Mouse (Mus musculus) embryonic stem cell, embryonic (primary cell): ENCODE data around the gene Omp.

Source experiments
- CTCF ChIA-PET, 4 experiments: fragments of 300-600 bp in 2 of 4; fragments of 350-600 bp in 2 of 4; sonication (Branson Sonifier 250); formaldehyde crosslinking; loops; one replicate each; lab custom pipeline; 2022; ENCODE audit warnings: inconsistent platforms in 2 of 4; lab: Charles Lee
- POLR2A ChIA-PET, 4 experiments: fragments of 300-600 bp in 2 of 4; fragments of 350-600 bp in 2 of 4; sonication (Branson Sonifier 250); formaldehyde crosslinking; loops; one replicate each; lab custom pipeline; 2022; ENCODE audit warnings: antibody characterized with exemption in 4 of 4, inconsistent platforms in 1 of 4; lab: Charles Lee

Gene Omp

DNA sequence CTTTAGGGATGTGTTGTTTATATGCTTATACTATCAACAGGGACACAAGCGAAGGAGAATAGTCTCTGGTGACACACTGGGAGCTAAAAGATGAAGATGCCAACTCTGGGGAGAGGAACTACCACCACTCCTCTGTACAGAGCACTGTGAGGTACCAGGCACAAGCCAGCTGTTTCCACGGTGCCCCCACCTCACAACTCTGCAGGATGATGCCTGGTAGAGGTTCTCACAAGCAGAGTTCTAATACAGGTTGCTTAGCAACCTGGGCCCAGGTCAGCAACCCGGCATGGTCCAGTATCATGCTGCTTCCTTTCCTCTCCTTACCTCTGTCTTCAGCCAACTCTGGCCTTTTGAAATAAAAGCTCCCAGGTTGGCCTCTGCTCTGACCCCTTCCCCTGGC, 7.7 kb downstream of the Omp start:
- CTCF ChIA-PET: interaction anchor here in 2 of 4 experiments (0.7 to 2.8 kb wide), 5 partner anchors 12 to 18 kb away, joined by 3 to 11 read pairs (median 5); no protein-coding TSS in a partner anchor
- POLR2A ChIA-PET: interaction anchor here in 2 of 4 experiments (0.5 to 2.4 kb wide), 4 partner anchors 20 to 379 kb away, joined by 3 to 6 read pairs (median 4); no protein-coding TSS in a partner anchor

GRCm38 (mm10) chr7:98131751-98132150, 13.6 kb downstream of the Omp start:
- POLR2A ChIA-PET: interaction anchor here (0.5 to 2.2 kb wide), 14 partner anchors 9 to 1245 kb away, joined by 3 to 11 read pairs (median 4); no protein-coding TSS in a partner anchor
- CTCF ChIA-PET: interaction anchor here (0.5 to 2.8 kb wide), 39 partner anchors 9 to 601 kb away, joined by 3 to 31 read pairs (median 5); partner anchors contain the start of gene Myo7a (in 2 of the 4)

DNA sequence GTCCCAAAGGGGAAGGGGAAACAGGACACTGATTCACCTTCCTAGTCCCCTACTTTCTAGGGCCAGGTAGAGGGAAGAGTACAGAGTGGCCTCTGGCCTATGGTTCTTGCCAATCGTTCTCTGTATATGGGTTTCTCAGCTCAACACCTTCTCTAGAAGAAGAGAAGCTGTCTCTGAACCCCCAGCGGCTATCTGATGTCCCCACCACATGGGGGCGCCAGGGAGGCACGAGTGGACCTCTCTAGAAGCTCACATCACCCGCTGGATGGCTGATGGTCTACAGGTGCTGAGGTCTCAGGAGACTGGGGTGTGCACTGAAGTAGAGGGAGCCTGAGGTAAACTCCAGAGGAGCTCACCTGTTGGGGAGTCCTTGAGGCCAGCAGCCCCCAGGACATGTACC, 19.8 kb downstream of the Omp start:
- CTCF ChIA-PET: interaction anchor here (0.6 to 2.9 kb wide), 50 partner anchors 9 to 377 kb away, joined by 3 to 20 read pairs (median 4); partner anchors contain the start of gene Omp (in 2 of the 4)
- POLR2A ChIA-PET: interaction anchor here in 2 of 4 experiments (0.9 to 1.3 kb wide), 5 partner anchors 21 to 64 kb away, joined by 3 to 5 read pairs (median 4); no protein-coding TSS in a partner anchor

- POLR2A ChIA-PET: interaction anchor here in 2 of 4 experiments (0.6 to 1.3 kb wide), 4 partner anchors 22 to 65 kb away, joined by 3 to 4 read pairs (median 3); no protein-coding TSS in a partner anchor
- CTCF ChIA-PET: interaction anchor here (0.6 to 2.9 kb wide), 14 partner anchors 17 to 224 kb away, joined by 3 to 20 read pairs (median 6); partner anchors contain the start of gene Omp (in 1 of the 4)
These were observed 20.6 kb downstream of the Omp start for GRCm38 (mm10) chr7:98124701-98125100.

DNA sequence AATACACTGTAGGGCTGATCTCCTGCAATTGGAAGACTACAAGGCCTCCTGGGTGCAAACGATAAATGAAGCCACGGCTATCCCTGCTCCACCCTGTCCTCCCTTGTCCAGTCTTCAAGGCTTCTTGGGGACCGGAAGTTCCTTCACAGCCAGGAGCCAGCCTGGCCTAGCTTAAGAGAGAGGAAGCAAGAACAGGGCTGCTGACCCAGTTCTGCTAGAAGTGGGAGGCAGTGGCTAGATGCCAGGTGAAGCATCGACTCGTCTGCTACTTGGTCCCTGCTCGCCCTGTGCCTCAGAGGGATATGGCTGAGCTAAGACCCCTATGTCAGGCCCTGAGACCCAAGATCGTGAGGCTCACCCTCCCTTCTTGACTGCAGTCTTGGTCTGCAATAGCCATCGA, 23.6 kb downstream of the Omp start:
- CTCF ChIA-PET: interaction anchor here in 3 of 4 experiments (0.9 to 1.6 kb wide), 8 partner anchors 10 to 56 kb away, joined by 3 to 4 read pairs (median 3); partner anchors contain the start of gene Capn5 (in 1 of the 3)
- POLR2A ChIA-PET: interaction anchor here in 2 of 4 experiments (1.1 to 1.3 kb wide), 3 partner anchors 11 to 36 kb away, joined by 3 to 5 read pairs (median 3); no protein-coding TSS in a partner anchor

DNA sequence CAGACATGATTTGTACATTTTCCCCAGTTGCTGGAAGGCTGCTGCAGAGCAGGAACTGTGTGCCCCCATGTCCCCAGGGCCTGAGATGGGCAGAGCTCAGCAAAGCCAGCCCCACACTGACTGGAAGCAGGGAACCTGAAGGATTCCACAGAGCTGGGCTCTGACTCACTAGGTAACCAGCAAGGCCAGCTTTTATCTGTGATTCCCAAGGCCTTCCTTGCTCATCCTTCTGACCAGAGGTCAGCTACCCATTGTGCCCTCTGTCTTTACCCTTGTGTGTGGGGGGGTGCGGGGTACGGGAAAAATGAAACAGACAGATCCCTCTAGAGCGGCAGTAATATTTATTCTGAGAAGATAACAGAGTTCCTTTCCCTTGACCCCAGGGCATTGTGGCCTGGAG, 24.1 kb downstream of the Omp start:
- ChIA-PET POLR2A (interaction anchor here in 2 of 4 experiments (0.8 to 1.3 kb wide), 4 partner anchors 11 to 36 kb away, joined by 3 to 5 read pairs (median 3); no protein-coding TSS in a partner anchor), CTCF (interaction anchor here in 3 of 4 experiments (0.6 to 1.6 kb wide), 10 partner anchors 11 to 373 kb away, joined by 3 to 5 read pairs (median 3); partner anchors contain the start of gene Capn5 (in 1 of the 3))

DNA sequence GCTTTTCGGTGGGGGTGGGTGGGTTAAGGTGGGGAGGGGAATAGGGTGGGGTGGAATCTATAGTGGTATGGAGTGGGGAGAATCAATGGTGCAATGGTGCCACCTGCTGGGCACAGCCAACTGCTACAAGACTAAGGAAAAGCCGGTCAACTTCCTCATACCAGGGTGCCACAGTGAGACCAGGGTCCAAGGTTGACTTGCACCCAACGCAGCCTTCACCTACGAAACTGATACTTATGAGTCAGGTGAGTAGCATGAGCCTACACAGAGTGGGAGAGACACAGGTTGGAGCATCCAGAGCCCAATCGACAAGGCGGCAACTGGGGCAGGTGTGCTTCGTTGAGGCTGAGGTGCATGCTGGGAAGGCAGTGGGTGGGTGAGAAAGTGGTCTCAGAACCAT, 25.0 kb downstream of the Omp start:
- POLR2A ChIA-PET: interaction anchor here in 2 of 4 experiments (0.6 to 1.5 kb wide), 10 partner anchors 12 to 794 kb away, joined by 3 to 5 read pairs (median 3); no protein-coding TSS in a partner anchor
- CTCF ChIA-PET: interaction anchor here in 3 of 4 experiments (0.6 to 1.8 kb wide), 11 partner anchors 9 to 397 kb away, joined by 3 to 6 read pairs (median 3); partner anchors contain the start of gene Capn5 (in 1 of the 3)

DNA sequence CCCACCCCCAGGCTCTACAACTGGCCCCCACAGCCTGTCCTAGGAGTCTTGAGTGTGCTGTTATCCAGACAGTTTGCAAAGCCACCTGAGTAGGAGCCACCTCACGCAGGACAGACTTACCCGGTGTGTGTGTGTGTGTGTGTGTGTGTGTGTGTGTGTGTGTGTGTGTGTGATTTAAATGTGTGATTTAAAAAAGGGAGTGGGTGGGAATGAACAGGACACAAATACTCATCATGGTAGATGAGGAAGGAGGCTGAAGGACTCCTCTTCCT, 25.4 kb downstream of the Omp start:
- POLR2A ChIA-PET: interaction anchor here in 2 of 4 experiments (0.6 to 1.5 kb wide), 8 partner anchors 14 to 793 kb away, joined by 3 to 4 read pairs (median 3); no protein-coding TSS in a partner anchor
- CTCF ChIA-PET: interaction anchor here in 3 of 4 experiments (0.6 to 1.8 kb wide), 12 partner anchors 8 to 397 kb away, joined by 3 to 6 read pairs (median 4); no protein-coding TSS in a partner anchor

DNA sequence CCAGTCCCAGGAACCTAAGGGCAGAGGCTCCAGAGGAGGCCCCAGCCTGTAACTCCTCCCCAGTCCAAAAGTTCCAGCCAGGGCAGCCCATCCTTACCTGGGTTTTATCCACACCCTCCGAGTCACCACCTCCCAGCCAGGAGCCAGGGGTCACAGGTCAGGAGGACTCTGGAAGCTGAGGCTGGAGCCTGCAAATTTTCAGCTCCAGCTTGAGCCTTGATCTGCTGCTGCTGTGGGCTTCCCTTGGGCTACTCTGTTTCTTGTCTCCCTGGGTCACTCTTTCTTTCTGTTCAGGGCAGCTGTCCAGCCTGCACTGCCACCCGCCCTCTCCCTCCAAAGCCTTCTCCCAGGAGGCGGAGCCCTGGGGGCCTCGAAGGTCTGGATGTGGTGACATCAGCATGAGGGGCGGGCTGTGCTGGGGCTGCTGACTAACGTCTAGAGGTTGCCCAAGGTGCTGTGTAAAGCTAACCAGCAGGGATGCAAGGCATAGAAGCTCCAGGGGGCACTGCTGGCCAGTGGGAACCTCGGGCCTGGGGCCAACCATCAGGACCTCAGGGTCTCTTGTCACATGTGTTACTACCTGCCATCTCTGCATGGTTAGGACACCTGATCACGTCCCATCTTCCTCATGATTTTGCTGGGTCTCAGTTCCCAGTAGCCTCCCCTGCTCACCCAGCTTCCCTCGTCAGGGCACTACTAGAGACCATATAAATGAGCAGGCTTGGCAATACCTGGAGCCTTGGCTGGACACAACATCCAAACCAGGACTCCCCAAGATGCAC, 25.9 kb downstream of the Omp start, which contains the start of gene Myo7a:
TSS of gene Myo7a (minus strand) at position 346 of the 782 bp plus-strand sequence.
- POLR2A ChIA-PET: interaction anchor here in 2 of 4 experiments (0.5 to 1.5 kb wide), 9 partner anchors 13 to 793 kb away, joined by 3 to 4 read pairs (median 3); no protein-coding TSS in a partner anchor

DNA sequence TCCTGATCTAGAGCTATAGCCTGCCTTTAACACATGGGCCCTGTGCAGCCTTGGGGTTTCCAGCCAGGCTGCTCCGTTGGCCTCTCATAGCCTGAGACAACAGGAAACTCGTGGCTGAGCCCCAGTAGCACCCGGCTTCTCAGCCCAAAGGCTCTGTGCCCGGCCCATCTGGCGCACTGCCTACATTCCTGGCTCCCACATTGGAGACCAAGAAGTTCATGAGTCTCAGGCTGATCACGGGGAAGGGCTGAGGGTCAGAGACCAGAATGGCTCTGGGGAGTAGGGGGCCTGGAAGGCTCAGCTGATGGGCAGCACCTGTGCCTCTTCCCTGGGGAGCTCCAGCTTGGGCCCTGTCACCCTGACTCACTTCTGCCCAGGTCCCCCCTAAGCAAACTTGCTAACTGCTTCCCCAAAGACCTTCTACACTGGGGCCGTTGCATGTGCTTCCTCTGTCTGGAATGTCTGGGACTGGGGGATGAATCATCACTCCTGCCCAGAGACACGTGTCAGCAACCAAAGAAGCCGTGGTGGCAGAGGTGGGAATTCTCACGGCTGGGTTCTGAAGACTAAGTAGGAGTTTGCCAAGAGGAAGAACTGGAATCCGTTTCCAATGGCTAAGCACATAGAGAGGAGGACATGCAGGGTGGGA, 28.2 kb downstream of the Omp start:
- POLR2A ChIA-PET: interaction anchor here in 1 of 4 experiments (0.9 to 1.1 kb wide), 2 partner anchors 12 to 379 kb away, joined by 3 to 5 read pairs; partner anchors contain the start of gene Aqp11
- CTCF ChIA-PET: interaction anchor here in 2 of 4 experiments (0.9 to 2.2 kb wide), 5 partner anchors 8 to 369 kb away, joined by 4 to 7 read pairs (median 6); no protein-coding TSS in a partner anchor

More for the DNA sequence above, 25.9 kb downstream of the Omp start, which contains the start of gene Myo7a:
- CTCF ChIA-PET: interaction anchor here (0.5 to 1.8 kb wide), 20 partner anchors 8 to 1110 kb away, joined by 3 to 7 read pairs (median 4); no protein-coding TSS in a partner anchor

- CTCF ChIA-PET: interaction anchor here in 1 of 4 experiments (1.0 kb wide), 1 partner anchor 10 kb away, joined by 3 read pairs; no protein-coding TSS in a partner anchor
These were observed 30.6 kb downstream of the Omp start for GRCm38 (mm10) chr7:98114656-98115055.

DNA sequence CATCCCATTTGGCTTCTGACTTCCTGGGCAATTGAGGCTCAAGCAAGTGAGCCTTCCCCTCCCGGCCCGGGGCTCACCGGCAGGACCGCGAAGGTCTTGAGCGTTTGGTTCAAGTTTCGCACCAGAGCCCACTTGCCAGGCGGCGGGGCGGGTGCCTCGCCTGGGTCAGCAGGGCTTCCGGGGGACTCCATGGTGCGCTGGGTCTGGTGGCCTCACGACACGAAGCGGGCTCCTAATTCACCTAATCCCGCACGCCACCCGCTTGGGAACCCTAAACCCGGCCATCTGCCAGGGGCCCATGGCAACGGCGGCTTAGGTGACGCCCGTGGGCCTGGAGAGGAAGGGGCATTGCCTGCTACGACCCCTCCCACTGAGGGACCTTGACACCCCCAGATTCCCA, 34.1 kb downstream of the Omp start:
- ChIA-PET POLR2A (interaction anchor here in 2 of 4 experiments (0.8 to 0.9 kb wide), 2 partner anchors 8 to 363 kb away, joined by 3 to 4 read pairs; no protein-coding TSS in a partner anchor), CTCF (interaction anchor here in 2 of 4 experiments (1.0 to 1.1 kb wide), 3 partner anchors 8 to 30 kb away, joined by 3 to 4 read pairs (median 3); partner anchors contain the start of gene Myo7a (in 1 of the 2))

More at GRCm38 (mm10) chr7:98114656-98115055, 30.6 kb downstream of the Omp start:
- POLR2A ChIA-PET: no interaction called here

DNA sequence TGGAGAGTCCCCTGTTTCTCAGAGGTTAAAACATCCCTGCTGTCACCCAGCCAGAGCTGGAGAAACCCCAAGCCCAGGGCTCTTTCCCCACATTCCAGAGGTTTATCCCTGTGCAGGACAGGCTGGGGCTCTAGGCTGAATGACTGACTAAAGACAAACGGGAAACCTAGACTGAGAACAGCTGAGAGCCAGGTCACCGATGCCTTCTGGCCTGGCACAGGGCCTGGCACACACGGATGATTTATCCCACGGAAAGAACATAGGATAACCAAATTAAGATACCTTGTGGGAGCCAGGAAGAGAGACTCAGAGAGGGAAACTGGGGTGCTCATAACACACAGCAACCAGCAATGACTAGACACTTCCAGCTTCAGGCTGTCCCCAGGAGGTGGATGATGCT, 35.5 kb downstream of the Omp start:
- CTCF ChIA-PET: interaction anchor here in 1 of 4 experiments (1.3 kb wide), 1 partner anchor 10 kb away, joined by 4 read pairs; the partner anchor contains the start of gene Myo7a

GRCm38 (mm10) chr7:98108636-98109430, 36.5 kb downstream of the Omp start:
- CTCF ChIA-PET: interaction anchor here in 1 of 4 experiments (1.3 kb wide), 1 partner anchor 11 kb away, joined by 4 read pairs; the partner anchor contains the start of gene Myo7a
- POLR2A ChIA-PET: interaction anchor here in 1 of 4 experiments (0.6 to 1.5 kb wide), 2 partner anchors 9 to 383 kb away, joined by 4 read pairs; no protein-coding TSS in a partner anchor

More for the DNA sequence above, 35.5 kb downstream of the Omp start:
- POLR2A ChIA-PET: interaction anchor here in 2 of 4 experiments (0.6 kb wide), 2 partner anchors 383 to 757 kb away, joined by 3 to 4 read pairs; no protein-coding TSS in a partner anchor

GRCm38 (mm10) chr7:98106272-98106671, 39.0 kb downstream of the Omp start:
- CTCF ChIA-PET: interaction anchor here in 3 of 4 experiments (0.6 to 1.0 kb wide), 5 partner anchors 49 to 513 kb away, joined by 3 to 4 read pairs (median 3); no protein-coding TSS in a partner anchor
- POLR2A ChIA-PET: interaction anchor here in 1 of 4 experiments (1.3 kb wide), 1 partner anchor 13 kb away, joined by 3 read pairs; the partner anchor contains the start of gene Myo7a
